Mouse (Mus musculus): ENCODE measurements around the gene Ring1. TPM values are rescaled to one million over a fixed set of nuclear protein-coding genes. Genes with fewer than 3 reads are reported as not detected.
A peak's percentile ranks its signal among the peaks of the same experiment; 100 is the strongest.
"Not testable (repeated sequence)": the region's sequence is repeated elsewhere in the genome, so short reads cannot be mapped to it uniquely, and the experiment has no call there.

Gene Ring1
- polyA plus RNA-seq, 1 experiment = 29.4 TPM

DNA sequence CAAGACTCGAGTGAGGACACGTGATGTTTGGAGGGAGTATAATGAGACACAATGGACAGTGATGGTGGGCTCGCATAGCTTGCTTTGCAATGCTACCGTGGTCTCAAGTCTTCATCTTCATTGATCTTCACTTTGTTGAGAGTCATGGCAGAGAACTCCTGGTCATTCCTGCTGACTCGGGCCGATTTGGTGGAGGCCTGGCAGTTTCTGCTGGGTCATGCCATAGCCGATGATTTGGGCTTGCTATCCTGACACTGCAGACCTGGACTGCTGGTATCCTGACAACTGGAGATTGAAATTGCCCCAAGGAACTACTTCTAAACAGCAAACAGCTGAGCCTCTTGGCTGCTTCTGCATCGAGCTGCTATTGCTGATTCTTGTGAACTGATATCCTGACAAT, 29.5 kb downstream of the Ring1 start:
- no peak for DNase-seq (ENCODE audit: low read depth)

DNA sequence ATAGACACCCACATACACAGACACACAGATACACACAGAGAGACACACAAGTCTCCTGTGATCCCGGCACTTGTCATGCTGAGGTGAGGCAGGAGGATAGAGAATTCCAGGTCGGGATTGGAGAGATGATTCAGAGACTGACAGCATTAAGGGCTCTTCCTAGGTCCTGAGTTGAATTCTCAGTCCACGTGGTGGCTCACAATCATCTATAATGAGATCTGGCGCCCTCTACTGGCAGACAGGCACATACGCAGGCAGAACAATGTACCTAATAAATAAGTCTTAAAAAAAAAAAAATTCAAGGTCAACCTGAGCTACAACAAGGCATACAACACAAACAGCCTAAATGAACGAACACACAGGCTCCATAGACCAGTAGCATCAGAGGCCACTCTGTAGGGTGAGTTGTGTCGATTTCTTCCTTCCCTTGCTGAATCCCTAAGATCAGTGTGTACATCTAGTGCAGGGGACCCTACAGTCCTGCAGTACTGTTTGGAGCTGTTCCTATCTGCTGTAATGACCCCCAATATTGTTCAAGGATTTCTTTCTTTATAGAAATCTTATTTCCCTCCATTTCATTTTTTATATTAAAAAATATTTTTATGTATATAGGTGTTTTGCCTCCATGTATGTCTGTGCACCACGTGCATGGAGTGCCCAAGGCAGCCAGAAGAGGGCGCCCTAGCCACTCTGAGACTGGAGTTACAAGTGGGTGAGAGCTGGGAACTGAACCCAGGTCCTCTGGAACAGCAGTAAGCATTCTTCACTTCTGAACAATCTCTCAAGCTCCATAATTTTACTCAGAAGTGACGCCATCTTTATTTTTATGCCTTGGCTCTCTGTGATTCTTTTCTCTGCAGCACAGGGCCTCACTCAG, 32.5 kb downstream of the Ring1 start:
- no peak for DNase-seq (ENCODE audit: low read depth)

GRCm38 (mm10) chr17:33982136-33982535, 42.3 kb downstream of the Ring1 start:
- not testable (repeated sequence) for DNase-seq (ENCODE audit: low read depth)

GRCm38 (mm10) chr17:33981192-33981909, 43.1 kb downstream of the Ring1 start:
- peak; percentile 40 for DNase-seq (ENCODE audit: low read depth)

DNA sequence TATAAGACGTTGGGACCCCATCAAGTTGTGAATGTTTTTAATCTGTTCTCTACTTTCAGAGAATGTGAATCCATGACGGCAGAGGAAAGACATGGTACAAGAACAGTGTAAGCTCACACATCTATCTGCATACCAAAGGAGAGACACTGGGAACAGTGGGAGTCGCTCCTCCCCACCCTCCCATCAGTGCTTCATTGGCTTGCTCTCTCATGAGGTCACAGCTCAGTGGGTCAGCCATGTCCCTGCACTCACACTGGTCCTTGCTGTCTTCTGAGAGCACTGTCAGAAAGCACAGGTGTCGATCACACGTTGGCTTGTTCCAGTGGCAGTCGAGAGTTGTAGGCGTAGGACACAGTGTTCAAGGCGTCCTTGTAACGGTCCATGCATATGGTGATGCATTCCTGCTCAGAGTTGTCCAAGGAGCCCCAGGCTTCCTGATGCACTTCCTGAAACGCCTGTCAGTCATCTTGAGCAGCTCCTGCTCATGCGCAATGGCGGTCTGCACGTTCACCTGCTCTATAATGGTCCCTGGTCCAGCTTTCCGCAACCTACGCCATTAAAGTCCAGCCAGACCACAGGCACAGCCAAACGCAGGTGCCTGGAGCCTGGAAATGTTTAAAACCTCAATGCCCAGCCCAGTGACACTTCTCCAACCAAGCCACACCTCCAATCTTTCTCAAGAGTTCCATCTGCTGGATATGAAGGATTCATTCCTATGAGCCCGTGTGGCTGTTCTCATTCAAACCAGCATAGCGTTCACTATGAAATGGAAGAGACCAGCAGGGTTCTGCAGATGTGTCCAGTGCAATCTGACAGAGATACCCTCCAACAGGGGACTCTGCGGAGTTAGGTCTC, 44.1 kb downstream of the Ring1 start:
- no peak for DNase-seq (ENCODE audit: low read depth)

GRCm38 (mm10) chr17:33979512-33980050, 44.9 kb downstream of the Ring1 start:
- DNase-seq (ENCODE audit: low read depth) = no peak

DNA sequence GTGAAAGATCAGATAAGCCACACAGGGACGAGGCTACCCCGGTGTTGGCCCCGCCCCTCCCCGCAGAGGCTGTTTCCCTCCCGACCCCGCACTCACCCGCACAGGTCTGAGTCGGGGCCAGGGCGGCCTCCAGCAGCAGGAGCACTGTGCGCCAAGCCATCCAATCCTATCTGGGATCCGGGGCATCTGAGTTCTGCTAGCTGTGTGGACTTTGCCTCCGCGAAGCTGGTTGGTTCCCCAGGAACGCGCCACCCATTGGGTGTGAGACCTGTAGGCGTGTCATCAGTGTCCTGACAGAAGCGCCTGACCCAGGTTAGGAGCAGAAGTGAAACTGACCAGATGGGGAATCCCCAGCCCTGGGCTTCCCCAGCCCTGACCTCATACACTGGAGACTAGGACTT, 45.8 kb downstream of the Ring1 start:
- no peak for DNase-seq (ENCODE audit: low read depth)

DNA sequence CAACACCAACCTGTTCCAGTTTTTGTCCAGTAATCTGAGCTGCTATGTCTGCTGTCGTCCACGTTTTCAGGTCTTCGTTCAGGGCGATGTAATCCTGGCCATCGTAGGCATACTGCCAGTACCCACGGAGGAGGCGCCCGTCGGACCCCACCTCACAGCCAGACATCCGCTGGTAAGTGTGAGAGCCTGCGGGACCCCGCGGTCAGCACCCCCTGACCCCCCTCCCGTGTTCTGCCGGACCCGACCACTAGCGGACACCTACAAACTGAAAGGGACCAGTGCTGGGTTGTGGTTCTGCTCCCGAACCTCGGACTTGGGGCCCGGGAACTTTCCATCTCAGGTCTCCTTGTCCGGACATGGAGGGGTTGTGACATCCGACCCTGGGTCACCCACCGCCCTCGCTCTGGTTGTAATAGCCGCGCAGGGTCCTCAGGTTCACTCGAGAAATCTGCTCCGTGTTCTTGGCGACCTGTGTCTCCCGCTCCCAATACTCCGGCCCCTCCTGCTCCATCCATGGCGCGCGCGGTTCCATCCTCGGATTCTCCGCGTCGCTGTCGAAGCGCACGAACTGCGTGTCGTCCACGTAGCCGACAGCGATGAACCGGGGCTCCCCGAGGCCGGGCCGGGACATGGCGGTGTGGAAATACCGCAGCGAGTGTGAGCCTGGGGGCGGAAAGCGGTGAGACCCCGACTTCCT, 46.5 kb downstream of the Ring1 start:
- no peak for DNase-seq (ENCODE audit: low read depth)

- DNase-seq (ENCODE audit: low read depth) = no peak
Measured at GRCm38 (mm10) chr17:33973572-33973971, 50.9 kb downstream of the Ring1 start.

DNA sequence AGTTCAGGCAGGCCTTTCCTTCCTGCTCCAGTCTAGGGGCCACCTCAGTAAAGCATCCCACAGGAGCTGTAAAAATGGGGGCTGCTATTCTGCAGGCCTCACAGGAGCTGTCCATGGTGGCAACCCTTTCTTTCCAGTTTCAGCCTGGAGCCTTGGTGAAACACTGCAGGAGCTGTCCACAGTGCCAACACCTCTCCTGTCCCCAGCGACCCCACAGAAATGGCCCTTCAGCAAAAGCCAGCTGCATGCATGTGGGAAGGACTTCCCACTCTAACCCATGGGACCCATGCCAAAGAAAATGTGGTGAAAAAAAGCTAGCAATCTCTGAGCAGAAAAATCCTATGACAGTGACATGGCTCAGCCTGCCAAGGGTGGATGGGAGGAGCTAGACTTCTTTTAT, 51.8 kb downstream of the Ring1 start:
- no peak for DNase-seq (ENCODE audit: low read depth)

Other genes with a start within 250 kb of the Ring1 start
- gene Angptl4, start 242.8 kb downstream of the Ring1 start, polyA plus RNA-seq (2012; rRNA removed) = 171 and 402 TPM in 2 replicates
- 106 and 146 TPM in 2 replicates for gene Kank3, start 214.2 kb downstream of the Ring1 start, polyA plus RNA-seq (2012; rRNA removed)
- 823 and 990 TPM in 2 replicates for gene Rps28, start 200.1 kb downstream of the Ring1 start, polyA plus RNA-seq (2012; rRNA removed)
- 564 and 606 TPM in 2 replicates for gene Ndufa7, start 200.1 kb downstream of the Ring1 start, polyA plus RNA-seq (2012; rRNA removed)
- 107 and 143 TPM in 2 replicates for gene Cd320, start 181.6 kb downstream of the Ring1 start, polyA plus RNA-seq (2012; rRNA removed)
- gene Gm7029, start 150.8 kb downstream of the Ring1 start, polyA plus RNA-seq (2012; rRNA removed) = not detected in 2 replicates
- 2.4 TPM in 2 replicates for gene Kifc1, start 134.0 kb downstream of the Ring1 start, polyA plus RNA-seq (2012; rRNA removed)
- not detected in 2 replicates for gene Platr17, start 119.5 kb downstream of the Ring1 start, polyA plus RNA-seq (2012; rRNA removed)
- gene Daxx, start 115.3 kb downstream of the Ring1 start, polyA plus RNA-seq (2012; rRNA removed) = 36.7 and 45.8 TPM in 2 replicates
- 148 and 171 TPM in 2 replicates for gene Tapbp, start 108.8 kb downstream of the Ring1 start, polyA plus RNA-seq (2012; rRNA removed)
- gene Zbtb22, start 108.8 kb downstream of the Ring1 start, polyA plus RNA-seq (2012; rRNA removed) = 46.7 and 60.7 TPM in 2 replicates
- 117 and 144 TPM in 2 replicates for gene Rgl2, start 95.1 kb downstream of the Ring1 start, polyA plus RNA-seq (2012; rRNA removed)
- gene Pfdn6, start 84.3 kb downstream of the Ring1 start, polyA plus RNA-seq (2012; rRNA removed) = 24.1 and 37.0 TPM in 2 replicates
- 14.9 and 18.1 TPM in 2 replicates for gene Wdr46, start 84.0 kb downstream of the Ring1 start, polyA plus RNA-seq (2012; rRNA removed)
- 8.1 and 8.7 TPM in 2 replicates for gene B3galt4, start 73.2 kb downstream of the Ring1 start, polyA plus RNA-seq (2012; rRNA removed)
- 54.5 and 62.2 TPM in 2 replicates for gene Vps52, start 68.9 kb downstream of the Ring1 start, polyA plus RNA-seq (2012; rRNA removed)
- gene Rps18, start 68.7 kb downstream of the Ring1 start, polyA plus RNA-seq (2012; rRNA removed) = 683 and 816 TPM in 2 replicates
- 2,228 and 2,761 TPM in 2 replicates for gene H2-K1, start 24.3 kb downstream of the Ring1 start, polyA plus RNA-seq (2012; rRNA removed)
- 75.6 and 95.1 TPM in 2 replicates for gene H2-Ke6, start 3.4 kb upstream of the Ring1 start, polyA plus RNA-seq (2012; rRNA removed)
- 207 and 240 TPM in 2 replicates for gene Slc39a7, start 7.0 kb upstream of the Ring1 start, polyA plus RNA-seq (2012; rRNA removed)
- 51.3 and 53.0 TPM in 2 replicates for gene Rxrb, start 7.1 kb upstream of the Ring1 start, polyA plus RNA-seq (2012; rRNA removed)
- gene Col11a2, start 14.8 kb upstream of the Ring1 start, polyA plus RNA-seq (2012; rRNA removed) = 0.69 and 1.0 TPM in 2 replicates
- 2.1 and 2.5 TPM in 2 replicates for gene H2-Oa, start 67.7 kb upstream of the Ring1 start, polyA plus RNA-seq (2012; rRNA removed)
- gene H2-DMa, start 94.9 kb upstream of the Ring1 start, polyA plus RNA-seq (2012; rRNA removed) = 73.0 and 74.6 TPM in 2 replicates
- 110 and 117 TPM in 2 replicates for gene Brd2, start 98.0 kb upstream of the Ring1 start, polyA plus RNA-seq (2012; rRNA removed)
- gene H2-DMb2, start 118.6 kb upstream of the Ring1 start, polyA plus RNA-seq (2012; rRNA removed) = 51.4 and 61.0 TPM in 2 replicates
- 87.5 and 107 TPM in 2 replicates for gene H2-DMb1, start 128.4 kb upstream of the Ring1 start, polyA plus RNA-seq (2012; rRNA removed)
- 23.3 and 27.8 TPM in 2 replicates for gene Tap1, start 162.9 kb upstream of the Ring1 start, polyA plus RNA-seq (2012; rRNA removed)
- gene Psmb9, start 163.1 kb upstream of the Ring1 start, polyA plus RNA-seq (2012; rRNA removed) = 32.1 and 32.8 TPM in 2 replicates
- gene Psmb8, start 173.0 kb upstream of the Ring1 start, polyA plus RNA-seq (2012; rRNA removed) = 56.3 and 58.9 TPM in 2 replicates
- gene Tap2, start 178.8 kb upstream of the Ring1 start, polyA plus RNA-seq (2012; rRNA removed) = 28.0 and 33.7 TPM in 2 replicates
- gene H2-Ob, start 214.2 kb upstream of the Ring1 start, polyA plus RNA-seq (2012; rRNA removed) = 2.6 and 3.5 TPM in 2 replicates
- 534 and 583 TPM in 2 replicates for gene H2-Ab1, start 233.0 kb upstream of the Ring1 start, polyA plus RNA-seq (2012; rRNA removed)

Data from gonadal fat pad, adult 2 months (tissue).